Comparison of ENCODE assay signal across 9 mouse cellular contexts in the genomic region with DNA sequence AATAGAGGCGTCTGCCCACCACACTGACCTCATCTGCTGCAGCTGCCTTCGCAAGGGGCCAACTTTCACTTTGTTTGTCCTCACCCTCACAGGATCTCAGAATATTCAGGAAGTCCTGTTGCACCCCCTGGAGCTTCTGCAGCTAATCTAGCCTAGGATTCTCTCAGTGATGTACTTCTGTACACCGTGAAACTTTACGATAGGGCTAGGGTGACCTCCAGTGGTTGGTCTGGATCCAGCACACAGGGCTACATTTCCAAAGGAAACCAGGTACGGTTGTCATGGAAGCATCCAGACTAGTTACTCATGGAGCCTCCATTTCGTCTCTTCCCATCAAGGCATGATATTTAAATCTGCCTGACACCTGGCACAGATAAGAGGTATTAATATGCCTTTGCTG. TPM values are rescaled to one million over a fixed set of nuclear protein-coding genes. Genes with fewer than 3 reads are reported as not detected.
DNase-seq lines count a peak whose midpoint lies in the region; ATAC-seq and TF ChIP-seq lines count a peak whose summit lies in the region.
"Had no signal": no experiment of that assay in that cellular context is flagged by ENCODE, and none has a peak within 500 bp of the region (broad histone marks: within the 10 kb centered on the region; RNA-seq: fewer than 3 reads in every experiment).

No protein-coding gene starts in this region.

- H3K27me3 ChIP-seq in forebrain, embryonic 10.5 days (ENCODE audit: poor library complexity, severe bottlenecking): no peaks in the 10 kb centered on the region
- no peaks in the 10 kb centered on the region for H3K27me3 ChIP-seq in lung, embryonic 15.5 days

- no peak overlapping the region for H3K9ac ChIP-seq in lung, embryonic 15.5 days

- ATAC-seq in lung, embryonic 15.5 days (ENCODE audit: borderline replicate concordance, extremely low read depth, low FRiP score, low TSS enrichment): peak; percentile 82

- H3K4me2 ChIP-seq in lung, embryonic 15.5 days: no peak overlapping the region

- DNase-seq in ES-CJ7 (ENCODE audit: low read depth, low spot score): peak; percentile 68
- DNase-seq in forebrain, embryonic 10.5 days (ENCODE audit: extremely low spot score, low spot score): peak; percentile 29
- DNase-seq in heart, postnatal 4 days: peak; percentile 70
- DNase-seq in layer of hippocampus, adult 2 months (ENCODE audit: low spot score in 2 of 2): peak; percentile 82 to 85
- DNase-seq in ovary, postnatal 36 days (ENCODE audit: low spot score): peak; percentile 56
- DNase-seq in spleen, adult 12 weeks (ENCODE audit: low spot score): no peak

- 0 out of 2 replicates have a peak, but pooled peaks have one; percentile 24 for TF ChIP-seq CTCF in bone marrow, adult 2 months (IDR thresholded peaks at IDR 0.05; ENCODE audit: control insufficient read depth, insufficient read depth, low read length)
- TF ChIP-seq CTCF in layer of hippocampus, adult 2 months (conservative IDR thresholded peaks at IDR 0.05): peak; percentile 88

- 20% methylated on average over 6 of the region's 6 CpGs for WGBS in bone marrow, adult 2 months
- WGBS in forebrain, embryonic 10.5 days: 48% methylated on average over 6 of the region's 6 CpGs
- 18% methylated on average over 6 of the region's 6 CpGs for WGBS in lung, embryonic 15.5 days

- H3K36me3 ChIP-seq in forebrain, embryonic 10.5 days (replicated peaks): no peaks in the 10 kb centered on the region
- no peaks in the 10 kb centered on the region for H3K36me3 ChIP-seq in lung, embryonic 15.5 days

- no peaks in the 10 kb centered on the region for H3K9me3 ChIP-seq in forebrain, embryonic 10.5 days
- no peaks in the 10 kb centered on the region for H3K9me3 ChIP-seq in lung, embryonic 15.5 days

- TF ChIP-seq POLR2A in bone marrow, adult 2 months (IDR thresholded peaks at IDR 0.05; ENCODE audit: borderline replicate concordance, control insufficient read depth, low read depth, low read length): no peak

- H3K4me1 ChIP-seq in bone marrow, adult 2 months (ENCODE audit: control insufficient read depth, insufficient read depth, low read length): no peaks in the 10 kb centered on the region
- no peaks in the 10 kb centered on the region for H3K4me1 ChIP-seq in forebrain, embryonic 10.5 days
- no peaks in the 10 kb centered on the region for H3K4me1 ChIP-seq in lung, embryonic 15.5 days

- H3K4me3 ChIP-seq in bone marrow, adult 2 months (replicated peaks; ENCODE audit: control insufficient read depth, low read depth, low read length): no peak overlapping the region
- H3K4me3 ChIP-seq in forebrain, embryonic 10.5 days: no peak overlapping the region
- H3K4me3 ChIP-seq in layer of hippocampus, adult 2 months: peak overlapping the region; percentile 26
- no peak overlapping the region for H3K4me3 ChIP-seq in lung, embryonic 15.5 days

- H3K27ac ChIP-seq in bone marrow, adult 2 months (ENCODE audit: control insufficient read depth, insufficient read depth, low read depth, low read length, poor library complexity): no peak overlapping the region
- no peak overlapping the region for H3K27ac ChIP-seq in forebrain, embryonic 10.5 days
- H3K27ac ChIP-seq in layer of hippocampus, adult 2 months: peak overlapping the region; percentile 44
- no peak overlapping the region for H3K27ac ChIP-seq in lung, embryonic 15.5 days

RNA-seq across cellular contexts. Expression of a gene that starts 15.5 kb away (rescaled TPM):
- not detected in 2 replicates for polyA plus RNA-seq in bone marrow, adult 2 months (2011; ENCODE audit: insufficient read depth, insufficient read length, low replicate concordance, missing spikeins)
- polyA plus RNA-seq in forebrain, embryonic 10.5 days (2016; fragmentation: Nextera tagmentation; extraction: Ambion mirVana): 0.15 and 0.27 TPM in 2 replicates
- total RNA-seq in heart, postnatal 4 days (2021): not detected
- total RNA-seq in layer of hippocampus, adult 2 months (2021): not detected
- polyA plus RNA-seq in lung, embryonic 15.5 days (2015; fragmentation: Nextera tagmentation; extraction: Ambion mirVana): 0.69 and 1.1 TPM in 2 replicates
- polyA plus RNA-seq: gonadal fat pad, adult 2 months had no signal

RNA-seq across cellular contexts. Expression of a gene that starts 30.9 kb away (rescaled TPM):
- 35.9 and 70.5 TPM in 2 replicates for polyA plus RNA-seq in bone marrow, adult 2 months (2011; ENCODE audit: insufficient read depth, insufficient read length, low replicate concordance, missing spikeins)
- 102 and 106 TPM in 2 replicates for polyA plus RNA-seq in forebrain, embryonic 10.5 days (2016; fragmentation: Nextera tagmentation; extraction: Ambion mirVana)
- 10 to 100 TPM; 34.9 to 36.4 TPM for total RNA-seq in heart, postnatal 4 days (2021)
- 10 to 100 TPM; 41.8 to 46.2 TPM for total RNA-seq in layer of hippocampus, adult 2 months (2021)
- 74.2 and 75.2 TPM in 2 replicates for polyA plus RNA-seq in lung, embryonic 15.5 days (2015; fragmentation: Nextera tagmentation; extraction: Ambion mirVana)
